Mouse (Mus musculus): ENCODE data around the gene Plekhg4.

Plekhg4 gene

GRCm38 (mm10) chr8:105373032-105373431 is at the start of gene Plekhg4:
Gene Plekhg4, plus strand, starts transcription at chr8:105373274.
- no peak for DNase-seq (ENCODE audit: extremely low read depth, low read depth, low spot score)

GRCm38 (mm10) chr8:105325641-105326093 is 47.4 kb upstream of the Plekhg4 start:
- DNase-seq (ENCODE audit: extremely low read depth, low read depth, low spot score): no peak

GRCm38 (mm10) chr8:105326141-105326672 is 46.9 kb upstream of the Plekhg4 start, which contains the start of the genes Lrrc29 and Tmem208:
Gene Lrrc29, minus strand, starts transcription at chr8:105326278.
Gene Tmem208, plus strand, starts transcription at chr8:105326354.
- DNase-seq (ENCODE audit: extremely low read depth, low read depth, low spot score): no peak

GRCm38 (mm10) chr8:105326968-105327367 is 46.1 kb upstream of the Plekhg4 start:
- no peak for DNase-seq (ENCODE audit: extremely low read depth, low read depth, low spot score)

GRCm38 (mm10) chr8:105330325-105330724 is 42.7 kb upstream of the Plekhg4 start:
- DNase-seq (ENCODE audit: extremely low read depth, low read depth, low spot score): no peak

GRCm38 (mm10) chr8:105331469-105331868 is 41.6 kb upstream of the Plekhg4 start:
- DNase-seq (ENCODE audit: extremely low read depth, low read depth, low spot score): no peak

- no peak for DNase-seq (ENCODE audit: extremely low read depth, low read depth, low spot score)
Observed at GRCm38 (mm10) chr8:105331931-105332330, 41.1 kb upstream of the Plekhg4 start.

GRCm38 (mm10) chr8:105332523-105332922 is 40.6 kb upstream of the Plekhg4 start:
- no peak for DNase-seq (ENCODE audit: extremely low read depth, low read depth, low spot score)

- DNase-seq (ENCODE audit: extremely low read depth, low read depth, low spot score): no peak
Observed at GRCm38 (mm10) chr8:105336373-105337130, 36.5 kb upstream of the Plekhg4 start.

- DNase-seq (ENCODE audit: extremely low read depth, low read depth, low spot score): no peak
Observed at GRCm38 (mm10) chr8:105338992-105339391, 34.1 kb upstream of the Plekhg4 start.

- peak; percentile 62 for DNase-seq (ENCODE audit: extremely low read depth, low read depth, low spot score)
Observed at GRCm38 (mm10) chr8:105339886-105340635, 33.0 kb upstream of the Plekhg4 start.

- no peak for DNase-seq (ENCODE audit: extremely low read depth, low read depth, low spot score)
Observed at GRCm38 (mm10) chr8:105341399-105341798, 31.7 kb upstream of the Plekhg4 start.

GRCm38 (mm10) chr8:105342768-105343167 is 30.3 kb upstream of the Plekhg4 start:
- no peak for DNase-seq (ENCODE audit: extremely low read depth, low read depth, low spot score)

- DNase-seq (ENCODE audit: extremely low read depth, low read depth, low spot score): peak; percentile 78
Observed at GRCm38 (mm10) chr8:105343791-105344574, 29.1 kb upstream of the Plekhg4 start.

GRCm38 (mm10) chr8:105345061-105345975 is 27.8 kb upstream of the Plekhg4 start:
- DNase-seq (ENCODE audit: extremely low read depth, low read depth, low spot score): peak; percentile 55

- no peak for DNase-seq (ENCODE audit: extremely low read depth, low read depth, low spot score)
Observed at GRCm38 (mm10) chr8:105346611-105347427, 26.3 kb upstream of the Plekhg4 start.

GRCm38 (mm10) chr8:105347428-105348221 is 25.4 kb upstream of the Plekhg4 start, which contains the start of gene Fhod1:
Gene Fhod1, minus strand, starts transcription at chr8:105347953.
- peak; percentile 68 for DNase-seq (ENCODE audit: extremely low read depth, low read depth, low spot score)

- DNase-seq (ENCODE audit: extremely low read depth, low read depth, low spot score): no peak
Observed at GRCm38 (mm10) chr8:105348450-105349095, 24.5 kb upstream of the Plekhg4 start, which contains the start of gene Slc9a5. Gene Slc9a5, plus strand, starts transcription at chr8:105348843.
